24 mouse cellular contexts compared by ENCODE assay signal in genomic region chr6:32348126-32348525, GRCm38 (mm10).
DNase-seq lines count a peak whose midpoint lies in the region; ATAC-seq lines count a peak whose summit lies in the region.
"Had no signal": no experiment of that assay in that cellular context is flagged by ENCODE, and none has a peak within 500 bp of the region (broad histone marks: within the 10 kb centered on the region; RNA-seq: fewer than 3 reads in every experiment).

No protein-coding gene starts in this region.

- 78% methylated on average over 6 of the region's 6 CpGs for WGBS in hindbrain, embryonic 13.5 days
- 84% methylated on average over 6 of the region's 6 CpGs for WGBS in hindbrain, embryonic 12.5 days
- WGBS in kidney, embryonic 14.5 days, result 60% methylated on average over 6 of the region's 6 CpGs
- 54% methylated on average over 6 of the region's 6 CpGs for WGBS in neural tube, embryonic 13.5 days

- peaks cover 25% of the 10 kb centered on the region for H3K4me1 ChIP-seq in hindbrain, embryonic 13.5 days (replicated peaks)
- H3K4me1 ChIP-seq in hindbrain, embryonic 12.5 days, result 0 out of 2 replicates have a peak, but pooled peaks cover 2% of the 10 kb centered on the region
- H3K4me1 ChIP-seq in kidney, embryonic 14.5 days (ENCODE audit: control insufficient read depth, insufficient read depth, low read length), result no peaks in the 10 kb centered on the region
- H3K4me1 ChIP-seq in neural tube, embryonic 13.5 days (replicated peaks), result peaks cover 54% of the 10 kb centered on the region

- no peaks in the 10 kb centered on the region for H3K36me3 ChIP-seq in hindbrain, embryonic 13.5 days
- H3K36me3 ChIP-seq in hindbrain, embryonic 12.5 days, result no peaks in the 10 kb centered on the region
- H3K36me3 ChIP-seq in kidney, embryonic 14.5 days (ENCODE audit: control insufficient read depth, insufficient read depth, low read length), result no peaks in the 10 kb centered on the region
- no peaks in the 10 kb centered on the region for H3K36me3 ChIP-seq in neural tube, embryonic 13.5 days
- H3K36me3 ChIP-seq: heart, embryonic 12.5 days; intestine, embryonic 15.5 days; midbrain, embryonic 13.5 days had no signal

- no peak overlapping the region for H3K4me2 ChIP-seq in hindbrain, embryonic 13.5 days
- H3K4me2 ChIP-seq in hindbrain, embryonic 12.5 days (replicated peaks), result no peak overlapping the region
- no peak overlapping the region for H3K4me2 ChIP-seq in kidney, embryonic 14.5 days (replicated peaks; ENCODE audit: low read depth, low read length)
- H3K4me2 ChIP-seq in neural tube, embryonic 13.5 days, result no peak overlapping the region
- H3K4me2 ChIP-seq: heart, embryonic 12.5 days; intestine, embryonic 15.5 days; midbrain, embryonic 13.5 days had no signal

- peak; percentile 39 for DNase-seq in kidney, postnatal 14 days
- DNase-seq in neural tube, embryonic 10.5 days (ENCODE audit: extremely low spot score, low spot score), result no peak
- peak; percentile 19 to 52 for DNase-seq in lung, postnatal 4 days
- DNase-seq: adrenal gland, postnatal 36 days; cerebellum, adult 2 months; cerebellum, postnatal 14 days; heart, adult 2 months; heart, postnatal 4 days; kidney, adult 9 months; liver; right cerebral cortex, adult 18-20 months; thymus, adult 2 months; thymus, postnatal 36 days had no signal

- H3K9me3 ChIP-seq in hindbrain, embryonic 13.5 days, result no peaks in the 10 kb centered on the region
- no peaks in the 10 kb centered on the region for H3K9me3 ChIP-seq in hindbrain, embryonic 12.5 days (replicated peaks)
- H3K9me3 ChIP-seq in kidney, embryonic 14.5 days (ENCODE audit: control insufficient read depth, low read length), result no peaks in the 10 kb centered on the region
- H3K9me3 ChIP-seq in neural tube, embryonic 13.5 days, result no peaks in the 10 kb centered on the region
- H3K9me3 ChIP-seq: heart, embryonic 12.5 days; intestine, embryonic 15.5 days; midbrain, embryonic 13.5 days had no signal

- H3K4me3 ChIP-seq in hindbrain, embryonic 13.5 days, result no peak overlapping the region
- no peak overlapping the region for H3K4me3 ChIP-seq in hindbrain, embryonic 12.5 days
- H3K4me3 ChIP-seq in kidney, embryonic 14.5 days (ENCODE audit: low read length), result no peak overlapping the region
- no peak overlapping the region for H3K4me3 ChIP-seq in neural tube, embryonic 13.5 days
- H3K4me3 ChIP-seq: erythroblast, embryonic 14.5 days; heart, adult 2 months; heart, embryonic 12.5 days; intestine, embryonic 15.5 days; midbrain, embryonic 13.5 days had no signal

- no peaks in the 10 kb centered on the region for H3K27me3 ChIP-seq in hindbrain, embryonic 13.5 days
- H3K27me3 ChIP-seq in hindbrain, embryonic 12.5 days, result no peaks in the 10 kb centered on the region
- H3K27me3 ChIP-seq in kidney, embryonic 14.5 days (ENCODE audit: control insufficient read depth, insufficient read depth, low read length), result no peaks in the 10 kb centered on the region
- H3K27me3 ChIP-seq in neural tube, embryonic 13.5 days, result no peaks in the 10 kb centered on the region
- H3K27me3 ChIP-seq: heart, embryonic 12.5 days; intestine, embryonic 15.5 days; midbrain, embryonic 13.5 days had no signal

- H3K9ac ChIP-seq in hindbrain, embryonic 13.5 days, result no peak overlapping the region
- no peak overlapping the region for H3K9ac ChIP-seq in hindbrain, embryonic 12.5 days
- H3K9ac ChIP-seq in kidney, embryonic 14.5 days (ENCODE audit: low read depth, low read length), result no peak overlapping the region
- H3K9ac ChIP-seq in neural tube, embryonic 13.5 days, result no peak overlapping the region
- H3K9ac ChIP-seq: heart, embryonic 12.5 days; intestine, embryonic 15.5 days; liver, embryonic 14.5 days; midbrain, embryonic 13.5 days had no signal

- peak overlapping the region; percentile 18; the same call in 1 of the 2 replicates for H3K27ac ChIP-seq in hindbrain, embryonic 13.5 days
- no peak overlapping the region for H3K27ac ChIP-seq in hindbrain, embryonic 12.5 days
- H3K27ac ChIP-seq in kidney, embryonic 14.5 days (ENCODE audit: low read depth, low read length), result no peak overlapping the region
- no peak overlapping the region; the same call in 1 of the 2 replicates for H3K27ac ChIP-seq in neural tube, embryonic 13.5 days (replicated peaks)
- H3K27ac ChIP-seq: heart, adult 2 months; hindbrain, postnatal 0 days; intestine, embryonic 15.5 days; liver, embryonic 14.5 days; macrophage; midbrain, embryonic 13.5 days had no signal

- no peak for ATAC-seq in hindbrain, embryonic 13.5 days (ENCODE audit: low FRiP score)
- no peak for ATAC-seq in hindbrain, embryonic 12.5 days (ENCODE audit: low FRiP score)
- ATAC-seq in kidney, embryonic 14.5 days (ENCODE audit: low FRiP score, low TSS enrichment), result no peak
- peak; percentile 19; the same call in 1 of the 2 replicates for ATAC-seq in neural tube, embryonic 13.5 days (ENCODE audit: low read depth)
- ATAC-seq: hindbrain, postnatal 0 days; intestine, embryonic 15.5 days; midbrain, embryonic 13.5 days had no signal
